Mouse (Mus musculus) erythroid progenitor cell, adult 5-6 weeks (primary cell): ENCODE measurements around the gene Sfta2. TPM values are rescaled to one million over a fixed set of nuclear protein-coding genes. Genes with fewer than 3 reads are reported as not detected.

Source experiments
- ATAC-seq: replicated peaks from 2 replicates; pipeline ENCODE4 v1.8.0; 2016; ENCODE audit warnings: moderate number of reproducible peaks, mild to moderate bottlenecking, moderate TSS enrichment, inconsistent platforms; ENCODE audit not compliant: poor library complexity, low FRiP score, severe bottlenecking
- total RNA-seq, 2 experiments: library from RNA; stranded (forward) in 1 of 2; stranded (reverse) in 1 of 2; fragments of 150-400 nt in 1 of 2; fragments of 186-747, 209-891 nt in 1 of 2; gene quantifications; 2 replicates each; pipeline versions ENCODE4 v1.2.3 to v1.2.4; 2015 to 2017; ENCODE audit warnings: low replicate concordance in 2 of 2

Sfta2 gene
- total RNA-seq, 2 experiments from 2014 or later = not detected

- ATAC-seq = peak; percentile 91
Measured at GRCm38 (mm10) chr17:35667334-35668065, 66.2 kb downstream of the Sfta2 start, which contains the start of gene Vars2. Gene Vars2, minus strand, starts transcription at chr17:35667592.

GRCm38 (mm10) chr17:35669731-35670130 lies 68.4 kb downstream of the Sfta2 start:
- ATAC-seq = no peak

GRCm38 (mm10) chr17:35671846-35672245 lies 70.5 kb downstream of the Sfta2 start:
- ATAC-seq = no peak

GRCm38 (mm10) chr17:35672527-35672926 lies 71.2 kb downstream of the Sfta2 start:
- ATAC-seq = no peak

GRCm38 (mm10) chr17:35673416-35674035 lies 72.2 kb downstream of the Sfta2 start, which contains the start of gene Gtf2h4:
Gene Gtf2h4, minus strand, starts transcription at chr17:35673739.
- peak; percentile 95 for ATAC-seq

- no peak for ATAC-seq
Measured at GRCm38 (mm10) chr17:35680591-35680990, 79.2 kb downstream of the Sfta2 start.

GRCm38 (mm10) chr17:35681986-35682385 lies 80.6 kb downstream of the Sfta2 start:
- no peak for ATAC-seq

GRCm38 (mm10) chr17:35685061-35685460 lies 83.7 kb downstream of the Sfta2 start:
- ATAC-seq = no peak

- ATAC-seq = no peak
Measured at GRCm38 (mm10) chr17:35688347-35689175, 87.2 kb downstream of the Sfta2 start.

GRCm38 (mm10) chr17:35689936-35690645 lies 88.7 kb downstream of the Sfta2 start:
- ATAC-seq = no peak

- ATAC-seq = no peak
Measured at GRCm38 (mm10) chr17:35691811-35692210, 90.5 kb downstream of the Sfta2 start.

GRCm38 (mm10) chr17:35692368-35692767 lies 91.0 kb downstream of the Sfta2 start:
- no peak for ATAC-seq

- ATAC-seq = no peak
Measured at GRCm38 (mm10) chr17:35693906-35694305, 92.6 kb downstream of the Sfta2 start.

- ATAC-seq = no peak
Measured at GRCm38 (mm10) chr17:35695289-35695688, 93.9 kb downstream of the Sfta2 start.

- ATAC-seq = no peak
Measured at GRCm38 (mm10) chr17:35696691-35697090, 95.3 kb downstream of the Sfta2 start.

- no peak for ATAC-seq
Measured at GRCm38 (mm10) chr17:35697429-35697758, 96.0 kb downstream of the Sfta2 start.

GRCm38 (mm10) chr17:35697759-35698500 lies 96.6 kb downstream of the Sfta2 start:
- no peak for ATAC-seq

- no peak for ATAC-seq
Measured at GRCm38 (mm10) chr17:35698501-35698883, 97.1 kb downstream of the Sfta2 start.

- ATAC-seq = no peak
Measured at GRCm38 (mm10) chr17:35699919-35700318, 98.6 kb downstream of the Sfta2 start.
